Mouse (Mus musculus) heart, embryonic 14.5 days (tissue): Measurements from ENCODE around the gene Atcay. TPM values are rescaled to one million over a fixed set of nuclear protein-coding genes. Genes with fewer than 3 reads are reported as not detected.
A peak's percentile ranks its signal among the peaks of the same experiment; 100 is the strongest.

Experiments used
- ATAC-seq: fragments of 200-750 bp; cut with Nextera tagmentation; 2 replicates; pipeline ENCODE4 v1.8.0; 2017; ENCODE audit warnings: low read depth, moderate TSS enrichment; ENCODE audit not compliant: insufficient number of reproducible peaks, insufficient read depth, low FRiP score
- H3K27ac ChIP-seq, 2 experiments: fragments of 200-500 bp in 1 of 2; fragments of 300-500 bp in 1 of 2; sonication (generic) in 1 of 2; replicated peaks in 1 of 2; 2 replicates each; pipeline ENCODE4 v1.5.1; 2012 to 2014; ENCODE audit warnings: low read depth in 2 of 2, low read length in 2 of 2, control low read depth in 1 of 2, mild to moderate bottlenecking in 1 of 2, mixed read lengths in 1 of 2; ENCODE audit not compliant: control insufficient read depth in 1 of 2, insufficient read depth in 1 of 2
- H3K27me3 ChIP-seq: fragments of 300-500 bp; sonication (generic); 2 replicates; pipeline ENCODE4 v1.6.1; 2014; ENCODE audit warnings: mild to moderate bottlenecking, low read length, control low read depth; ENCODE audit not compliant: control insufficient read depth, insufficient read depth
- H3K36me3 ChIP-seq: fragments of 300-500 bp; sonication (generic); 2 replicates; pipeline ENCODE4 v1.6.1; 2014; ENCODE audit warnings: mild to moderate bottlenecking, control low read depth, low read length, mixed read lengths; ENCODE audit not compliant: control insufficient read depth, insufficient read depth
- H3K4me1 ChIP-seq, 2 experiments: fragments of 200-500 bp in 1 of 2; fragments of 300-500 bp in 1 of 2; sonication (generic) in 1 of 2; 2 replicates each; pipeline ENCODE4 v1.6.1; 2012 to 2014; ENCODE audit warnings: low read length in 2 of 2, control low read depth in 1 of 2, mixed read lengths in 1 of 2; ENCODE audit not compliant: control insufficient read depth in 2 of 2, insufficient read depth in 2 of 2
- H3K4me2 ChIP-seq: fragments of 300-500 bp; sonication (generic); 2 replicates; pipeline ENCODE4 v1.6.1; 2014; ENCODE audit warnings: mild to moderate bottlenecking, low read length
- H3K4me3 ChIP-seq, 2 experiments: fragments of 200-500 bp in 1 of 2; fragments of 300-500 bp in 1 of 2; sonication (generic) in 1 of 2; 2 replicates each; pipeline ENCODE4 v1.5.1; 2012 to 2014; ENCODE audit warnings: low read length in 2 of 2, mild to moderate bottlenecking in 2 of 2, control low read depth in 1 of 2, low read depth in 1 of 2, moderate library complexity in 1 of 2; ENCODE audit not compliant: control insufficient read depth in 1 of 2, insufficient read depth in 1 of 2
- H3K9ac ChIP-seq: fragments of 300-500 bp; sonication (generic); 2 replicates; pipeline ENCODE4 v1.6.1; 2014; ENCODE audit warnings: mild to moderate bottlenecking, low read length
- H3K9me3 ChIP-seq: fragments of 300-500 bp; sonication (generic); 2 replicates; pipeline ENCODE4 v1.6.1; 2016; ENCODE audit warnings: low read length, control low read depth; ENCODE audit not compliant: control insufficient read depth
- WGBS: fragments of 180-500 bp; shearing (Covaris S2); extraction: QIAGEN DNeasy Blood & Tissue Kit; methylation state at CpG from one replicate; pipeline ENCODE4 v1.1.7; 2014; 5-methylcytosine and 5-hydroxymethylcytosine counted together
- polyA plus RNA-seq: library from polyadenylated mRNA; unstranded; fragments of >200 nt; fragmentation: Nextera tagmentation; extraction: Ambion mirVana; gene quantifications from 2 replicates; pipeline ENCODE4 v1.2.1, GENCODE M21; 2014

Gene Atcay
- polyA plus RNA-seq, 1 experiment from 2014 or later, result 0.80 TPM

DNA sequence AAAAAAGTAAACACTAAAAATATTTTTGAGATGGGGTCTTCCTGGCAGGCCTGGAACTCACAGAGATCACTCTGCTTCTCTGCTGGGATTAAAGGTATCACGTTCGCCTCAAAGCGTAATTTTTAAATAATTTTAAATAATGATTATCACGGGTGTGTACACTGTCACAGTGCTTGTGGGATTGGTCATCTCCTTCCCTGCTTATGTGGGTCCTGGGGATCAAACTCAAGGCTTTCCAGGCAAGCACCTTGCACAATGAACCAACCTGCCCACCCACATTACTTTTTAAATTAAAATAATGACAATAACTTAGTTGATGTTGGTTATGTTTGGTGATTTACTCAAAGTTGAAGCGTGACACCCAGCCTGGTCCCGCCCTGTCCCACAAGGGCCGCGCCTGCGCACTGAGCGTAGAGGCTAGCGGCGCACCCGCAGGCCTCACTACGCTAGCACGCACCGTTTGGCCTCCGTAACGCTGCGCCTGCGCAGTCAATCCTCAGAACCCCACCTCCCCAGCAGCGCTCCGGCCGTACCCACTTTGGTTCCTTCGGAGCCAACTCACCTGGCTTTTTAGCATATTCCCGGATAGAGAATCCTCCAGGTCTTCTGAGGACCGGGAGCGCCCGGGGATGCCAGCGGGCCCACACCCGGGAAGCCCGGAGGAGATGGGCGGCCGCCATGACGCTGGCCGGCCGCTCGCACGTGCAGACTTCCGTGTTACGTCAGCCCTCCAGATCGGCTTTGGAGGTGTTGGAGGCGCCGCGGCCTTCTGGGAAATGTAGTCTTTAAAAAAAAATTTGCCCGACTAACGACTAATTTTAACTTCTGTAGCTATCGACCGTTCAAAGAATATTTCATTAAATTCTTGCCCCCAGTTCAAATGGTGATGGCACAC lies 35.8 kb upstream of the Atcay start, which contains the start of the genes Mrpl54 and Apba3:
Mrpl54 (minus strand) TSS at position 724 of the 895 bp plus-strand sequence.
Apba3 (plus strand) TSS at position 750 of the 895 bp plus-strand sequence.
- under 1% methylated on average over 48 of the region's 48 CpGs for WGBS
- H3K4me3 ChIP-seq, result peak within 1 kb of the TSS; percentile 79 to 80
- ATAC-seq, result peak; percentile 90

DNA sequence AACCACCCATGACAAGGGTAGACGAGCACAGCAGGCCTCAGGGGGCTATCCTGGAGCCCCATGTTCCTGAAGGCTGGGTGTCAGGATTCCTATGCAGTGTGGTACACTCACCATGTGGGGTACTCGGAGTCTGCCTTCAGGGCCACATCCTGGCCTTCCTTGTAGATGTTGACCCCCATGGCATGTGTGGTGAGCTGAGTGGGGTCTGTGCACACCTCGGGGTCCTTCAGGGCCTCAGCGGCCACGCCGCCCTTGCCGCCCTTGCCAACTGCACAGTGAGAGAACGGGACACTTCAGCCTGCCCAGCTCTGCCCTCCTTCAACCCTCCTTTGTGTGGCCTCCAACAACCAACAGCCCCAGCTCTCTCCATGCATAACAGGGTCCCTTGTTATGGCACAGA lies 34.9 kb upstream of the Atcay start:
- H3K36me3 ChIP-seq, result peaks cover 50% of the 10 kb centered on the region
- H3K27ac ChIP-seq, result no peak overlapping the region
- H3K9ac ChIP-seq, result peak overlapping the region; percentile 88

More for the DNA sequence above, 35.8 kb upstream of the Atcay start, which contains the start of the genes Mrpl54 and Apba3:
- Histone ChIP-seq H3K27me3 (no peaks in the 10 kb centered on the region), H3K36me3 (peaks cover 58% of the 10 kb centered on the region), H3K27ac (peak within 1 kb of the TSS; percentile 74 to 93), H3K4me2 (peak within 1 kb of the TSS; percentile 91), H3K9me3 (no peaks in the 10 kb centered on the region), H3K9ac (peak within 1 kb of the TSS; percentile 88), H3K4me1 (peaks cover 9 to 13% of the 10 kb centered on the region in 2 experiments)

DNA sequence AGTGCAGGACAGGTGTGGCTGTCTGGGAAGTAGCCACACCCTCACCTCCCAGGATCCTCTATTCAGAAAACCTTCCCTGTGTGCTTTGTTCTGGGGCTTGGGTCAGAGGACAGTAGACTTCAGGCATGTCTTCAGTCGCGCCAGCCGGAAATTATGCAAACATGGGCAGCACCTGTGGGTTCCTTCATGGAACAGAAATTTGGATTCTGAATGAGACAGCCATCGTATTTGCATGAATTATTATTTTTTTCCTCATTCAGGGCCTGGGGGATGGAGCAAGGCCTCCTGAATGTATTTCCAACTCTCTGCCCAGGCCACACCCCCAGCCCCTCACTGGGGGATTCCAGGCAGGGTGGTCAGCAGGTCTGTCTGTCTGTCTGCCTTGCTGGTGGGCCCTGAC lies 30.4 kb upstream of the Atcay start:
- ATAC-seq, result no peak
- WGBS, result 97% methylated on average over 4 of the region's 4 CpGs
- peaks cover 40% of the 10 kb centered on the region for H3K36me3 ChIP-seq
- H3K4me2 ChIP-seq, result no peak overlapping the region
- H3K4me3 ChIP-seq, result no peak overlapping the region
- no peak overlapping the region for H3K27ac ChIP-seq
- H3K4me1 ChIP-seq, result peaks cover 6 to 13% of the 10 kb centered on the region in 2 experiments; a peak in 3 of 4 replicates
- H3K27me3 ChIP-seq, result peaks cover 36% of the 10 kb centered on the region
- peaks cover 8% of the 10 kb centered on the region for H3K9me3 ChIP-seq
- no peak overlapping the region for H3K9ac ChIP-seq

More for the DNA sequence above, 34.9 kb upstream of the Atcay start:
- Histone ChIP-seq H3K4me2 (peak overlapping the region; percentile 91), H3K9me3 (peaks cover 3% of the 10 kb centered on the region), H3K4me1 (peaks cover 9 to 13% of the 10 kb centered on the region in 2 experiments), H3K4me3 (peak overlapping the region in 1 of 2 experiments; percentile 79; a peak in 3 of 4 replicates), H3K27me3 (no peaks in the 10 kb centered on the region)
- 95% methylated on average over 8 of the region's 8 CpGs for WGBS
- ATAC-seq, result no peak

DNA sequence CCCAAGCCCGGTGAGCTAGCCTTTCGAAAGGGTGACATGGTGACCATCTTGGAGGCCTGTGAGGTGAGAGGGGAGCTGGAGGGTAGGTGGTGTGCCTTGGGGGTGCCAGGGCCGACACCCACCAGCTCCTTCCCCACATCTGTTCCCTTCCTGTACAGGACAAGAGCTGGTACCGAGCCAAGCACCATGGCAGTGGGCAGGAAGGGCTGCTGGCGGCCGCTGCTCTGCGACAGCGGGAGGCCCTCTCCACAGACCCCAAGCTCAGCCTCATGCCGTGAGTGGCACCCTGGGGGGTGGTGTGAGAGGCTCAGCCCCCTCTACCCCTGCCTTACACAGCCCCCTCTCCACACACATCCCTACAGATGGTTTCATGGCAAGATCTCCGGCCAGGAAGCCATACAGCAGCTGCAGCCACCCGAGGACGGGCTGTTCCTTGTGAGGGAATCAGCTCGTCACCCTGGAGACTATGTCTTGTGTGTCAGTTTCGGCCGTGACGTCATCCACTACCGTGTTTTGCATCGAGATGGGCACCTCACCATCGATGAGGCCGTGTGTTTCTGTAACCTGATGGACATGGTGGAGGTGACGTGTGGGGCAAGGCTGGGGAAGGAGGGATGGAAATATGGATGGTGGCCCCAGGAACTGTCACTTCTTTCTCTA lies 28.7 kb upstream of the Atcay start:
- H3K27ac ChIP-seq, result no peak overlapping the region
- H3K9ac ChIP-seq, result no peak overlapping the region
- no peak overlapping the region for H3K4me3 ChIP-seq
- 45% methylated on average over 21 of the region's 21 CpGs for WGBS
- ATAC-seq, result no peak
- peaks cover 3 to 8% of the 10 kb centered on the region in 2 experiments; a peak in 2 of 4 replicates for H3K4me1 ChIP-seq
- peaks cover 26% of the 10 kb centered on the region for H3K36me3 ChIP-seq
- H3K27me3 ChIP-seq, result peaks cover 39% of the 10 kb centered on the region
- peaks cover 8% of the 10 kb centered on the region for H3K9me3 ChIP-seq
- H3K4me2 ChIP-seq, result no peak overlapping the region

DNA sequence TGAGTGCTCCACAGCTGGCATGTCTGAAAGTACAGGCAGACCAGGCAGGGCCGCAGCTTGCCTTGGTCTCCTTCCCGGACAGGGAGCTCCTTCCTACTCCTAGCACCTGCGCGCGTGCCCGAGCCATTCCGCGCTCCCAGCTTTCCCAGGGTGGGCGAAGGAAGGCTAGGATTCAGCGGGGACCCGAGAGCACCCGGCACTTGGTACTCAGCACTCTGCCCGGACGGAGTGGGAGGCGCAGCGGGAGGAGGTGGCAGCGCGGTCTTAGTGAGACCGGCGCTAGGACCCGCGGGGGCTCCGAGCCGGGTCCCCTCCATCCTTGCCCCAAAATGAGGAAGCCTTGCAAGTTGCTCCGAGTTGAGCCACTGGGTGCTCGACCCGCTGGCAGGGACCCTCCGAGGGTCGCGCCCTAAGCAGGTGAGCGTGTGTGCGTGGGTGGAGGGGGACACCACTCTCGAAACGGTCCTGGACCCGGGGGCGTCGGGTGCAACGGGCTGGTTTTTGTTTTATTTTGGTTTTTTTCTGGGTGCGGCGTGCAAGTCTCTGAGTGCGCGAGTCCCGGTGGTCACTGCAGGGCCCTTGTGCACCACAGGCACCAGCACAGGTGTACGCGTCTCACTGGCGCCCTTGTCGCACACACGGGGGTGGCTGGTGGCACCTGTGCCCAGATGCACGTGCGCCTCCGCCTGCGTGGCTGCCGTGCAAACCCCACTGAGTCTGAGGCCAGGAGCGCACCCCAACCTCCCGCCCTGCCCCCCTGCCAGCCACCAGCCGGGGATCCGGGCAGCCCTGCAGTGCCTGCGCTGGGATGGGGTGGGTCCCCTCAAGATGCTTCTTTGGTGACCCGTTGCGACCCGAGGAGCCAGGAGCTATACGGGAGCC lies 26.8 kb upstream of the Atcay start:
- 0 out of 2 replicates have a peak, but pooled peaks cover 6% of the 10 kb centered on the region for H3K36me3 ChIP-seq
- peak overlapping the region; percentile 64 for H3K9ac ChIP-seq
- peaks cover 57% of the 10 kb centered on the region for H3K27me3 ChIP-seq
- H3K4me1 ChIP-seq, result peaks cover 3 to 11% of the 10 kb centered on the region in 2 experiments; a peak in 2 of 4 replicates
- H3K9me3 ChIP-seq, result peaks cover 8% of the 10 kb centered on the region
- no peak for ATAC-seq
- WGBS, result 4% methylated on average over 62 of the region's 62 CpGs
- H3K27ac ChIP-seq, result no peak overlapping the region
- H3K4me3 ChIP-seq, result peak overlapping the region; percentile 38 to 48
- peak overlapping the region; percentile 84 for H3K4me2 ChIP-seq

DNA sequence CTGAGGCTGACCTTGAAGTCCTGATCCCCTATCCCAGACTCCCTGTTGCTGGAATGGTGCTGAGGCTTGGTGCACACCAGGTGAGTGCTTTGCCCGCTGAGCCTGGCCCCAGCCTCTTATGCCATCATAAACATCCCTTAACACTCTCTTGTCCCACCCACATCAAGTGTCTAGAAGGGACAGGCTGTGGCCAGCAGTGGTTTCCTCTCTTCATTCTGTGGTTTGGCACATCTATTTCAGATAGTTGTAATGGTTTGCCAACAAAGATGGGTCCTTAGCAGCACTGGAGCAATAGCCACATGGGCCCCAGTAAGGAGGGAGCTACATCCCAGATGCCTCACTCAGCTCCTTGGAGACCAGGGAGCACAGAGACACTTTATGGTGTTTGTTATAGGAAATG lies 24.3 kb upstream of the Atcay start:
- ATAC-seq, result no peak
- no peak overlapping the region for H3K9ac ChIP-seq
- no peak overlapping the region for H3K4me2 ChIP-seq
- H3K27ac ChIP-seq, result no peak overlapping the region
- H3K9me3 ChIP-seq, result no peaks in the 10 kb centered on the region
- H3K4me1 ChIP-seq, result peaks cover 3 to 11% of the 10 kb centered on the region in 2 experiments; a peak in 2 of 4 replicates
- WGBS, result 72% methylated on average over 1 of the region's 1 CpGs
- H3K4me3 ChIP-seq, result no peak overlapping the region
- H3K27me3 ChIP-seq, result peaks cover 69% of the 10 kb centered on the region
- no peaks in the 10 kb centered on the region for H3K36me3 ChIP-seq
